Mouse (Mus musculus) brain, embryonic 14.5 days (tissue): Measurements from ENCODE around the gene Clec4f.

Source experiments
- CTCF ChIP-seq: fragments of 200-500 bp; IDR thresholded peaks from 2 replicates; pipeline ENCODE4 v1.5.1; 2012; ENCODE audit warnings: inconsistent platforms, mild to moderate bottlenecking, moderate library complexity, borderline replicate concordance; ENCODE audit not compliant: insufficient read depth, insufficient read length; ENCODE audit errors: extremely low read depth
- POLR2A ChIP-seq: fragments of 200-500 bp; IDR thresholded peaks from 2 replicates; pipeline ENCODE4 v1.6.1; 2012; ENCODE audit warnings: mild to moderate bottlenecking, inconsistent platforms, borderline replicate concordance; ENCODE audit not compliant: poor library complexity, insufficient read depth, insufficient read length, severe bottlenecking; ENCODE audit errors: extremely low read depth

DNA sequence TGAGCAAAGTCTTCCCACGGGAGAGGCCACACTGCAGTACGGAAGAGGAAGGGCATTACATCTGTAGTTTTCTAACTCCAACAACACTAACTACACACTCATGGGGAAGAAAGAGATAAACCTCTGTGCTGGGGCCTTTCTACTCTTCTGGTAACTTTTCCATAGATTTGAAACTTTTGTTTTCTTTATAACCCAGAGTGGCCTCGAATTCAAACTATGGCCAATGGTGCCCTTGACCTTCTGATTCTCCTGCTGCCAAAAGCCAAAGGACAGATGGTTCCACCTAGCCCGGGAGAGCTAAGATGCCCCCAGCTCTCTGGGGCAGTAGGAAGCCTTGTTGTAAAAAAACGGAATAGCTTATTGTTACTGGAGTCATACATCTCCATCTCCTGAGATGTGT, 44.0 kb upstream of the Clec4f start:
- TF ChIP-seq POLR2A, result no peak
- TF ChIP-seq CTCF, result no peak
